Mouse (Mus musculus) MEL (cell line): ENCODE measurements around the gene Cd302. TPM values are rescaled to one million over a fixed set of nuclear protein-coding genes. Genes with fewer than 3 reads are reported as not detected.

Source experiments
- DNase-seq: peaks from one replicate; pipeline ENCODE4 v3.0.0; 2011; ENCODE audit warnings: low read depth, low spot score
- H3K27ac ChIP-seq: 2 replicates; pipeline ENCODE4 v1.5.1; 2012; ENCODE audit warnings: low read depth, mild to moderate bottlenecking, control low read depth, low read length, moderate library complexity; ENCODE audit not compliant: control insufficient read depth
- H3K27me3 ChIP-seq, 2 experiments: fragments of 150-350 bp in 1 of 2; sonication (generic) in 1 of 2; 2 replicates each; pipeline ENCODE4 v1.6.1; 2012; ENCODE audit warnings: low read length in 2 of 2, mild to moderate bottlenecking in 2 of 2, improper control_type of control experiment in 1 of 2, moderate library complexity in 1 of 2; ENCODE audit not compliant: insufficient read depth in 2 of 2, control insufficient read depth in 1 of 2
- H3K36me3 ChIP-seq, 2 experiments: 2 replicates each; pipeline ENCODE4 v1.6.1; 2012 to 2014; ENCODE audit warnings: low read length in 2 of 2, improper control_type of control experiment in 1 of 2, inconsistent platforms in 1 of 2, mild to moderate bottlenecking in 1 of 2; ENCODE audit not compliant: insufficient read depth in 2 of 2, control insufficient read depth in 1 of 2
- H3K4me1 ChIP-seq, 2 experiments: fragments of 150-350 bp in 1 of 2; sonication (generic) in 1 of 2; 2 replicates each; pipeline ENCODE4 v1.6.1; 2012; ENCODE audit warnings: low read length in 2 of 2, improper control_type of control experiment in 1 of 2, mild to moderate bottlenecking in 1 of 2; ENCODE audit not compliant: insufficient read depth in 2 of 2, control insufficient read depth in 1 of 2
- H3K4me3 ChIP-seq, 2 experiments: fragments of 150-350 bp in 1 of 2; sonication (generic) in 1 of 2; 2 replicates each; pipeline ENCODE4 v1.5.1; 2012; ENCODE audit warnings: low read depth in 2 of 2, low read length in 2 of 2, mild to moderate bottlenecking in 2 of 2, moderate library complexity in 2 of 2, control low read depth in 1 of 2, improper control_type of control experiment in 1 of 2; ENCODE audit not compliant: control insufficient read depth in 1 of 2, insufficient read depth in 1 of 2
- H3K79me2 ChIP-seq: 2 replicates; pipeline ENCODE4 v1.6.1; 2012; ENCODE audit warnings: mild to moderate bottlenecking, low read length, moderate library complexity; ENCODE audit not compliant: control insufficient read depth, poor library complexity, insufficient read depth
- H3K9ac ChIP-seq: 2 replicates; pipeline ENCODE4 v1.6.1; 2012; ENCODE audit warnings: low read depth, mild to moderate bottlenecking, control low read depth, low read length, moderate library complexity; ENCODE audit not compliant: control insufficient read depth, poor library complexity, severe bottlenecking
- H3K9me3 ChIP-seq: fragments of 150-350 bp; sonication (generic); replicated peaks from 2 replicates; pipeline ENCODE4 v1.6.1; 2012; ENCODE audit warnings: mild to moderate bottlenecking, low read length, improper control_type of control experiment, moderate library complexity; ENCODE audit not compliant: insufficient read depth
- CHD1 ChIP-seq: IDR thresholded peaks from 2 replicates; pipeline ENCODE4 v1.6.1; 2012; ENCODE audit warnings: low read depth, mild to moderate bottlenecking, inconsistent platforms, low read length, improper control_type of control experiment
- CHD2 ChIP-seq: IDR thresholded peaks from 2 replicates; pipeline ENCODE4 v1.6.1; 2011; ENCODE audit warnings: low read length, improper control_type of control experiment
- E2F4 ChIP-seq: IDR thresholded peaks from 2 replicates; pipeline ENCODE4 v1.6.1; 2011; ENCODE audit warnings: low read depth, low read length, improper control_type of control experiment, borderline replicate concordance
- GATA1 ChIP-seq: IDR thresholded peaks from 2 replicates; pipeline ENCODE4 v1.6.1; 2011; ENCODE audit warnings: low read depth, low read length, improper control_type of control experiment
- JUND ChIP-seq: IDR thresholded peaks from 2 replicates; pipeline ENCODE4 v1.6.1; 2011; ENCODE audit warnings: low read depth, mild to moderate bottlenecking, improper control_type of control experiment, low read length
- KAT2A ChIP-seq: conservative IDR thresholded peaks from 2 replicates; pipeline ENCODE4 v1.6.1; 2012; ENCODE audit warnings: low read depth, low read length, improper control_type of control experiment, inconsistent platforms
- MAX ChIP-seq: IDR thresholded peaks from 2 replicates; pipeline ENCODE4 v1.6.1; 2011; ENCODE audit warnings: low read length, improper control_type of control experiment
- MXI1 ChIP-seq: IDR thresholded peaks from 2 replicates; pipeline ENCODE4 v1.6.1; 2011; ENCODE audit warnings: mild to moderate bottlenecking, low read depth, low read length, improper control_type of control experiment
- NRF1 ChIP-seq: IDR thresholded peaks from 2 replicates; pipeline ENCODE4 v1.6.1; 2014; ENCODE audit warnings: low read depth, mild to moderate bottlenecking, inconsistent platforms, low read length, improper control_type of control experiment, moderate library complexity; ENCODE audit not compliant: poor library complexity, insufficient read depth, severe bottlenecking
- POLR2A ChIP-seq, 2 experiments: IDR thresholded peaks; 2 replicates each; pipeline ENCODE4 v1.6.1; 2011 to 2012; ENCODE audit warnings: low read length in 2 of 2, mild to moderate bottlenecking in 2 of 2, control low read depth in 1 of 2, improper control_type of control experiment in 1 of 2, low read depth in 1 of 2, moderate library complexity in 1 of 2; ENCODE audit not compliant: control insufficient read depth in 1 of 2, insufficient read depth in 1 of 2, poor library complexity in 1 of 2
- RAD21 ChIP-seq: IDR thresholded peaks from 2 replicates; pipeline ENCODE4 v1.6.1; 2011; ENCODE audit warnings: mild to moderate bottlenecking, low read depth, low read length, improper control_type of control experiment
- UBTF ChIP-seq: IDR thresholded peaks from 2 replicates; pipeline ENCODE4 v1.6.1; 2012; ENCODE audit warnings: low read depth, mild to moderate bottlenecking, inconsistent platforms, low read length, improper control_type of control experiment, moderate library complexity, borderline replicate concordance; ENCODE audit not compliant: insufficient read depth
- USF2 ChIP-seq, 2 experiments: IDR thresholded peaks; 2 replicates each; pipeline ENCODE4 v1.6.1; 2011 to 2012; ENCODE audit warnings: improper control_type of control experiment in 2 of 2, low read length in 2 of 2, borderline replicate concordance in 1 of 2, inconsistent platforms in 1 of 2, low read depth in 1 of 2, mild to moderate bottlenecking in 1 of 2; ENCODE audit not compliant: insufficient read depth in 1 of 2
- ZKSCAN1 ChIP-seq: IDR thresholded peaks from 2 replicates; pipeline ENCODE4 v1.6.1; 2012; ENCODE audit warnings: low read depth, mild to moderate bottlenecking, inconsistent platforms, low read length, improper control_type of control experiment, moderate library complexity
- polyA plus RNA-seq, 2 experiments: library from polyadenylated mRNA; stranded (reverse) in 1 of 2; unstranded in 1 of 2; fragments of >175 nt in 1 of 2; fragments of >200 nt in 1 of 2; gene quantifications; 2 replicates each; pipeline versions ENCODE4 v1.2.1 to v1.2.4; 2012; ENCODE audit warnings: low replicate concordance in 2 of 2, low read depth in 1 of 2; ENCODE audit not compliant: insufficient read length in 2 of 2, insufficient read depth in 1 of 2, missing spikeins in 1 of 2
- total RNA-seq: library from RNA; depleted of rRNA; stranded (reverse); fragments of 300-350 nt; gene quantifications from 2 replicates; pipeline ENCODE4 v1.2.3, GENCODE M21; 2012

Gene Cd302
- total and polyA plus RNA-seq, 3 experiments: 0.92 to 1.7 TPM; not detected in 1

DNA sequence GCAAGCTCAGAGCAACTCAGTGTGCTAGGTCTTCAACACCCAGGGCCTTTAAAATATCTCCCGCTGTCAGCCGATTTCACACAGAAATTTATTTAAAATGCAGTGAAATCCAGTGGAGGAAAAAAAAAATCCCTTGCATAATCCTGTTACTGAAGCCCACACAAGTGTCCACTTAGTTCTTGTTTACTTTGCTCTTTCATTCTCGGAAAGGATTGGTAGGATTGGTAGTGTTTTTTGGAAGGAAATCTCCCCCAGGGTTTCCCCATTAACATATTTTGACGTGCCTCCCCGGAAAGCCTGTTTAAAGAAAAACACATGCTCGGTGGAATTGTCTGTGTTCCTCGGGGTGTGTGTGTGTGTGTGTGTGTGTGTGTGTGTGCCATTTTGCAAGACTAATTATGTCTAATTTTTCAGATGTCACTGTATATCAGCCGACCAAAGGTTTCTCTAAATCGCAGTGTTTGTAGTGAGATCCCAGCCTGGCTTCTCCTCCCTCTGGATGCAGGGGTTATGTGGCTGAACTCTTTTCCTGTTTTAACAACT is 1.0 kb downstream of the Cd302 start (continued):
- TF ChIP-seq E2F4: no peak
- no peak for TF ChIP-seq MAX
- TF ChIP-seq USF2 (IDR thresholded peaks at IDR 0.05; ENCODE audit: borderline replicate concordance in 1 of 2, insufficient read depth in 1 of 2, low read depth in 1 of 2, low read length in 2 of 2): no peak

DNA sequence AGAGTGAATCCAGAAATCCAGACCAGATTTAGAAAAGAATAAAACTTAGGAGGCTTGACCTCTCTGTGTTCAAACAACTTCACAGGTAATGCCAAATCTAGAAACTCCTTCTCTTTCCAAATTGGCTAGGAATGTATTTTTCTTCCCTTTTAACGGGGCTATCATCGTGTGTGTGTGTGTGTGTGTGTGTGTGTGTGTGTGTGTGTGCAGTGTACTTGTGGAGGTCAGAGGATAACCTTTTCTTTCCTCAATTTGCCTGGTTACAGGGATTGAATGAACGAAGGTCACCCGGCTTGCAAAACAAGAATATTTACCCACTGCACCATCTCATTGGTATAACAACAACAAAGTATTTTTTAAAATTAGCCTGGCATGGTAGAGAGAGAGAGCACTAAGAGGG is 1.7 kb downstream of the Cd302 start:
- Histone ChIP-seq H3K9ac (no peak overlapping the region), H3K27me3 (no peaks in the 10 kb centered on the region; a peak in 1 of 4 replicates), H3K79me2 (no peaks in the 10 kb centered on the region), H3K4me3 (no peak overlapping the region), H3K4me1 (peaks cover 0 to 15% of the 10 kb centered on the region in 2 experiments; a peak in 2 of 4 replicates), H3K9me3 (no peaks in the 10 kb centered on the region), H3K36me3 (peaks cover 0 to 7% of the 10 kb centered on the region in 2 experiments; a peak in 2 of 4 replicates), H3K27ac (no peak overlapping the region)
- TF ChIP-seq CHD1 (no peak), E2F4 (no peak), POLR2A (IDR thresholded peaks at IDR 0.05; ENCODE audit: control insufficient read depth in 1 of 2, insufficient read depth in 1 of 2, low read depth in 1 of 2, low read length in 2 of 2, poor library complexity in 1 of 2) (no peak), ZKSCAN1 (no peak), RAD21 (no peak), GATA1 (no peak)
- DNase-seq: no peak

DNA sequence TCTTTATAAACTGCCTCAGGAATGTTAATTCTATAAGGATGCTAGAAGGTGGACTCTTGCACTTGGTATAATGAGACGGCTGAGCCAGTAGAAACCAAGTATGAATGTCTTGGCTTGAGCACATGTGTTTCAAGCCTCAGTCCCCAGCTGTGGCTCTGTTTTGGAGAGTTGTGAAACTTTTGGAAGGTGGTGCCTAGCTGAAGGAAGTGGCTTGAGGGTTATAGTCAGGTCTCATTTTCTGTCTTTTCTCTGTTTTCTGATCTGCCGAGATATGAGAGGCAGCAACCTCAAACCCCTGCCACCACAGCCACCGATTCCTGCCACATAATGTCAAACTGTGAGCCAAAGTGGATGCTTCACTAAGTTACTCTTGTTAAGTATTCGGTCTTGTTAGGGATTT is 5.7 kb downstream of the Cd302 start:
- no peaks in the 10 kb centered on the region for H3K27me3 ChIP-seq
- peaks cover 0 to 2% of the 10 kb centered on the region in 2 experiments; a peak in 2 of 4 replicates for H3K36me3 ChIP-seq
- no peak overlapping the region for H3K9ac ChIP-seq
- no peak overlapping the region for H3K4me3 ChIP-seq
- DNase-seq: no peak
- no peak overlapping the region for H3K27ac ChIP-seq
- no peak for TF ChIP-seq NRF1
- TF ChIP-seq E2F4: no peak
- TF ChIP-seq GATA1: no peak
- no peak for TF ChIP-seq MXI1
- TF ChIP-seq JUND: no peak
- TF ChIP-seq KAT2A: no peak
- TF ChIP-seq UBTF: no peak
- no peak for TF ChIP-seq CHD2
- no peak for TF ChIP-seq RAD21
- H3K4me1 ChIP-seq: 0 out of 4 replicates have a peak, but pooled peaks cover 0 to 6% of the 10 kb centered on the region in 2 experiments
- H3K79me2 ChIP-seq: no peaks in the 10 kb centered on the region
- no peaks in the 10 kb centered on the region for H3K9me3 ChIP-seq
